Mouse (Mus musculus): ENCODE measurements around the gene Gm45717.

GRCm38 (mm10) chr7:140987182-140988138, 31.7 kb upstream of the Gm45717 start:
- TF ChIP-seq CTCF (IDR thresholded peaks at IDR 0.05) (no peak), EP300 (IDR thresholded peaks at IDR 0.05) (no peak)

All from lung, postnatal 0 days (tissue).